Mouse (Mus musculus): ENCODE measurements around the gene Srl. TPM values are rescaled to one million over a fixed set of nuclear protein-coding genes. Genes with fewer than 3 reads are reported as not detected.
"Not testable (repeated sequence)": the region's sequence is repeated elsewhere in the genome, so short reads cannot be mapped to it uniquely, and the experiment has no call there.

Srl gene
- 1,000 to 10,000 TPM; 1,019 to 1,332 (median 1,204) TPM for total RNA-seq (2022)

DNA sequence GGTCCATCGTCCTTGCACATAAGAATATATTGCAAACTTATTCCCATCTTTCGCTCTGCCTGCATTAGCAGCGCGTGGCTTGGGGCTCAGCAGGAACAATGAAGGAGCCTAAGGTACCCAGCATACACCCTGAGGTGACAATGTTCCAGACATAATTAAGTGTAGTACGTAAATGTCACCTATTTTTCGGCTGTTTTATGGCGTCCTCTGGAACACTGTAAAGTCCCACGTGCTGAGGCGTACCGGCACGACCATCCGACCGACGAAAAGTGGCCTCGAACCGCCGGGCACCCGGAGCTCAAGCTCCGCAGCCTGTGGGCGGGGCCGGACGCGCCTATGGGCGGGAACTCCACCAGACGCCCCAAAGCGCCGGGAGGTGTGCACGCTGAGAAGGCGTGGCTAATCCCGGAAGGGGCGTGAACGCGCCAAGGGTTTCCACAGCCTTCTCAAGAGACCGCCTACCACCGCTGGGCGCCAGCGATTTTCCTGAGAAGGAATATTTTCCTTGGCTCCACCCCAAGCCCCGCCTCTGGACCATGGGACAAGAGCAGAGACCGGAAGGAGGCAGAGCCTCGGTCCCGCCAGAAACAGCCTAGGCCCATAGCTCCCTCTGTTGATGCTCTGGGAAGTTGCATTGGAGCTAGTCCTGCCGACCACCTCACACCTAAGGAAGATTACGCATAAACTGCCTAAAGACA is at the start of gene Srl:
Srl (minus strand) TSS at position 316 of the 698 bp plus-strand sequence.
- DNase-seq (ENCODE audit: low spot score in 2 of 2): peak; percentile 100

DNA sequence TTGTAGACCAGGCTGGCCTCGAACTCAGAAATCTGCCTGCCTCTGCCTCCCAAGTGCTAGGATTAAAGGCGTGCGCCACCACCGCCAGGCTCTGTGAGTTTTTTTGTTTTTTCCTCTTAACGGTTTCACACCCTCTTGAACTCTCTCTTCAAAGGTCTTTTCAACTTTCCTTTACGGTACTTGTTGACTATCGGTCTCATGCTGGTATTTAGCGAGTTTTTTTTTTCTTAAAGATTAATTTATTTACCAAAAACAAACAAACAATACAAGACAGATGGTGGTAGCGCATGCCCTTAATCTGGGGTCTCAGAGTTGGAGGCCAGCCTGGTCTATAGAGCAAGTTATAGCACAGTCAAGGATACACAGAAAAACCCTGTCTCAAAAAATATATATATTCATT is 48.6 kb upstream of the Srl start:
- DNase-seq (ENCODE audit: low spot score in 2 of 2): no peak

DNA sequence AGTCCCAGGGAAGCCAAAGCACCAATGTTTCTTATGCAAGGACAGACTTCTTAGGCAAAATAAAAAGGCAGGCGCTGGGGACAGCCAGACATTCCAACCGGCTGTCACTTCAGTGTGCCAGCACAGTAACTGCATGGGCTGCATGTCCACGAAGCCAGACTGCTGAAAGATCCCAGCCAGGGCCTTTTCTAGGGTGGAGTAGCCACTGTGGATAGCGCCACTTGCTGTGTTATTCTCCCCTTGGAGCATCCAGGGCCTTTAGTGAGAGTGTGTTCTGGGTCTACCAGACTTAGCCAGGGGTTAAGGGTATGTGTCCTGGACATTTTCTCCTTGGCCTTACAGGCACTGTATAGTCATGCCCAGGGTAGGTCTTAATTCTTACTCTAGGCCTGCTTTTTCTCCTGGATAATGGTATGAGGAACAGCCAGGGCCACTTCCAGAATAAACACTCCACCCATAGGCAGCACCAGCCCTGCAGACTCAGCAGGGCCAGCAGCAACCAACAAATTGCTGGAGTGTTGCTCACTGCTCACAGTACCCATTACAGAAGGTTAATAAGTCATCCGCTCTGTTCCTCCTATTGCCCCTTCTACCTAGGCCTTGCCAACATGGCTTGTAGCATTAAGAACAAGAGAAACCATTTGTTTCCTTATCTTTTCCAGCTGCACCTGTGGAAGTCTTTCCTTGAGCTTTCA is 46.0 kb upstream of the Srl start:
- no peak for DNase-seq (ENCODE audit: low spot score in 2 of 2)

GRCm38 (mm10) chr16:4586531-4587123 is 45.0 kb upstream of the Srl start:
- peak; percentile 97 to 99 for DNase-seq (ENCODE audit: low spot score in 2 of 2)

GRCm38 (mm10) chr16:4585642-4586530 is 44.3 kb upstream of the Srl start:
- DNase-seq (ENCODE audit: low spot score in 2 of 2): no peak

DNA sequence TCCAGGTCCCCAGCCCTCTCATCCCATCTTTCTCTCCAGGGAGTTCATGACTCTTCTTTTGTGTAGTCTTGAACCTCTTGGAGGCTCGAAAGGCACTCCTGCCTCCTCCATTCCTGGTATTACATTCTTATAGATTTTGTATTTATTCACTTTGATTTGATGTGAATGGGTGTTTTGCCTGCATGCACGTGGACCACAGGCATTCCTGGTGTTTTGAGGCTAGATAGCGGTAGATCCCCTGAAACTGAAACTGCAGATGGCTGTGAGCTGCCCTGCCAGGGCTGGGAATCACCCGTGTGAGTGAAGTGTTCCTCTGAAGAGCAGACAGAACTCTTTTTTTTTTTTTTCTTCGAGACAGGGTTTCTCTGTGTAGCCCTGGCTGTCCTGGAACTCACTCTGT is 42.8 kb upstream of the Srl start:
- no peak for DNase-seq (ENCODE audit: low spot score in 2 of 2)

- no peak for DNase-seq (ENCODE audit: low spot score in 2 of 2)
Observed at GRCm38 (mm10) chr16:4583807-4584206, 42.2 kb upstream of the Srl start.

DNA sequence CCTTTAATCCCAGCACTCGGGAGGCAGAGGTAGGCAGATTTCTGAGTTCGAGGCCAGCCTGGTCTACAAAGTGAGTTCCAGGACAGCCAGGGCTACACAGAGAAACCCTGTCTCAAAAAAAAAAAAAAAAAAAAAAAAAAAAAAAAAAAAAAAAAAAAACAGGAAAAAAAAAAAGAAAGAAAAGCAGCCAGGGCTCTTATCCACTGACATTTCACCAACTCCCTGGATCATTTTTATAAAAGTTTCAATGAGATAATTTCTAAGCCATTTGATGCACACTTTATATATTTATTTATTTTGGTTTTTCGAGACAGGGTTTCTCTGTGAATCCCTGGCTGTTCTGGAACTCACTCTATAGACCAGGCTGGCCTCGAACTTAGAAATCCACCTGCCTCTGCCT is 39.6 kb upstream of the Srl start:
- DNase-seq (ENCODE audit: low spot score in 2 of 2): not testable (repeated sequence)

- no peak for DNase-seq (ENCODE audit: low spot score in 2 of 2)
Observed at GRCm38 (mm10) chr16:4578630-4579029, 37.0 kb upstream of the Srl start.

GRCm38 (mm10) chr16:4576873-4577272 is 35.3 kb upstream of the Srl start:
- DNase-seq (ENCODE audit: low spot score in 2 of 2): no peak

GRCm38 (mm10) chr16:4576038-4576437 is 34.4 kb upstream of the Srl start:
- no peak for DNase-seq (ENCODE audit: low spot score in 2 of 2)

- no peak for DNase-seq (ENCODE audit: low spot score in 2 of 2)
Observed at GRCm38 (mm10) chr16:4570737-4571136, 29.1 kb upstream of the Srl start.

DNA sequence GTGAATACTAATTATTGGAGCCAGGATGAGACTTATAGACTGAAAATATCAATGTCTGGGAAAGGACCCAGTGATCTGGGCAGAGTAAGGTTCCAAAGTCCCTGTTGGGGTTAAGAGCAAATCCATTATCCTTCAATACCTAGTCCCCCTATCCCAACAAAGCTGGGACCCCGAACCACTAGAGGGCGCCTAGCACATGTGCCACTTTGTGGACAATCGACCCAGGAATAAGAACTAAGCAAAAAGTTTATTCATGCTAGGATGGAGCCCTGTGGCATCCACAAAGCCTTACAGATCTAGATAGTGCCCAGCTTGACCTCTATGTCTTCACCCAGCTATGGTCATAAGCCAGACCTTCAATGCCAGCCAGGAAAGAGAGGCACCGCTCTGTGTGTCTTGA is 26.3 kb upstream of the Srl start:
- peak; percentile 59 to 77 for DNase-seq (ENCODE audit: low spot score in 2 of 2)

GRCm38 (mm10) chr16:4560145-4560952 is 18.7 kb upstream of the Srl start:
- peak; percentile 74 to 77 for DNase-seq (ENCODE audit: low spot score in 2 of 2)

- peak; percentile 86 to 90 for DNase-seq (ENCODE audit: low spot score in 2 of 2)
Observed at GRCm38 (mm10) chr16:4559715-4560144, 18.1 kb upstream of the Srl start, which contains the start of gene Tfap4. TSS of gene Tfap4 (minus strand) at chr16:4559854.

- peak; percentile 58 to 70 for DNase-seq (ENCODE audit: low spot score in 2 of 2)
Observed at GRCm38 (mm10) chr16:4558980-4559631, 17.5 kb upstream of the Srl start.

DNA sequence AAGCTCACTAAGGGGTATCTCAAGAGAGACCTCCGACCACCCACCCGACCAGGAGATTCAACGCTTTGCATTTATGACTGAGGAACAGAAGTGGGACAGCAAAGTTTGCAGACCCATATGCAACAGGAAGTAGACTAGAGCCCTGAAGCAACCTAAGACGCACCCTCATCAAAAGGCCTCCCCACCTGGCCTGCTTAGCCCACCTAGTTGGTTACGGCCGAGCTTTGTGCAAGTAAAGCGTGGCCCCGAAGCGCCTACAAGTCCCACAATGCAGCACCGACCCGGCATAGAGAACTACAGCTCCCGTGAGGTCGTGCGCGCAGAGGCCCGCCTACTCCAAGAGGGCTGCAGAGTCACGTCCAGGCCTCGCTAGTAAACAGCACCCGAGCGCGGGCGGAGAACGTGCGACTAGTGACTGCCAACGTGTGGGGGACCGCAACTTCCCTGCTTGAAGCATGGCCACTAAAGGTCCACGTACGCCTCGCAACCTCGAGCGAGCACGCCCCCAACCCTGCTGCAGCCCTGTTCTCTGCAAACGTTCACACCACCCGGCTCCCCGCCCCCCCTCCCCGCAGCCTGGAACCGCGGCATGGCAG is 16.9 kb upstream of the Srl start:
- peak; percentile 87 to 92 for DNase-seq (ENCODE audit: low spot score in 2 of 2)

GRCm38 (mm10) chr16:4557949-4558348 is 16.3 kb upstream of the Srl start:
- DNase-seq (ENCODE audit: low spot score in 2 of 2): peak; percentile 76 to 81

DNA sequence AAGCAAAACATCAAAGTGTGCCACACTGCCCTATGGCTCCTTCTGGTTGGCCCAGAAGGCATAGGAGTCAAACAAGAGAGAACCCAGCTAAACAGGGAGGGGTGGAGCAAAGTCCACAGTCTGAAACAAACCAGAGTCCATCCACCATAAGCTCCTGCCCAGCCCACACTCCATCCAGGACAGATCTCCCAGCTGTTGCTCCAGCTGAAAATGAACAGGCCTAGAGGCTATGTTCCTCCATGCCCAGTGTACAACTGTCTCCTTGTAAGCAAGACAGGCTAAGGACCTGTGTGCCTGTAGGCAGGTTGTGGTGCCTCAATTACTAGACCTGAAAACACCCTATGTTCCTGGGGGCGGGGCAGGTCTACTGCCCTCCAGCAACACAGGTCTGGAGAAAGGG is 15.5 kb upstream of the Srl start:
- no peak for DNase-seq (ENCODE audit: low spot score in 2 of 2)

DNA sequence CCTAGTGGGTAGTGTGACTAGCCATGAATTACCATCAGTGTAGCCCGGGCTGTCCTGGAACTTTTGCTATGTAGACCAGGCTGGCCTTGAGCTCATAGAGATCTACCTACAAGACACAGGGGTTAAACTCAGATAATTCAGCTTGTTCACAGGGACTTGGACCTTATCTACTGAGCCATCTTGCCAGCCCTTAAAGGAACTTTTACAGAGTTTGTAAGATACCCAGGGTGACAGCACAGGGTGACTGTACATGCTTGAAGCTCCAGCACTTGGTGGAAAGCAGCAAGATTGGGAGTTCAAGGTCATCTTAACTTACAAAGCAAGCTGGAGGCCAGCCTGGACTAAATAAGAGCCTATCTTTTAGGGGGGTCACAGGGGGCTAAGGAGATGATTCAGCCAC is 13.9 kb upstream of the Srl start:
- no peak for DNase-seq (ENCODE audit: low spot score in 2 of 2)
